Comparison of ENCODE assay signal across 26 mouse cellular contexts in genomic region chr2:124821366-124821765, GRCm38 (mm10).
"Had no signal": no experiment of that assay in that cellular context is flagged by ENCODE, and none has a peak within 500 bp of the region (broad histone marks: within the 10 kb centered on the region; RNA-seq: fewer than 3 reads in every experiment).

No protein-coding gene starts in this region.

- H3K9ac ChIP-seq: heart, embryonic 13.5 days; heart, embryonic 15.5 days; hindbrain, embryonic 13.5 days; hindbrain, embryonic 15.5 days; kidney, embryonic 15.5 days; limb, embryonic 13.5 days; limb, embryonic 15.5 days; liver, embryonic 12.5 days; liver, embryonic 14.5 days had no signal

- H3K36me3 ChIP-seq: heart, embryonic 10.5 days; heart, embryonic 13.5 days; heart, embryonic 15.5 days; hindbrain, embryonic 13.5 days; hindbrain, embryonic 15.5 days; kidney, embryonic 15.5 days; limb, embryonic 13.5 days; limb, embryonic 15.5 days; liver, embryonic 12.5 days had no signal

- ATAC-seq: hindbrain, postnatal 0 days; intestine, embryonic 16.5 days; liver, embryonic 12.5 days had no signal

- DNase-seq: gastrocnemius, postnatal 14 days; gastrocnemius, postnatal 36 days; heart, adult 18-20 months; heart, postnatal 14 days; heart, postnatal 36 days; kidney, adult 11 months; kidney, adult 2 months; kidney, adult 9 months; kidney, postnatal 14 days; kidney, postnatal 36 days; layer of hippocampus, adult 9-11 months; layer of hippocampus, postnatal 36 days had no signal

- H3K4me3 ChIP-seq: heart, embryonic 10.5 days; heart, embryonic 13.5 days; heart, embryonic 15.5 days; hindbrain, embryonic 13.5 days; hindbrain, embryonic 15.5 days; kidney, embryonic 15.5 days; left cerebral cortex, adult 2 months; limb, embryonic 13.5 days; limb, embryonic 15.5 days; liver, embryonic 12.5 days had no signal

- H3K27me3 ChIP-seq: heart, embryonic 13.5 days; heart, embryonic 15.5 days; hindbrain, embryonic 13.5 days; hindbrain, embryonic 15.5 days; kidney, embryonic 15.5 days; limb, embryonic 13.5 days; limb, embryonic 15.5 days; liver, embryonic 12.5 days had no signal

- H3K4me1 ChIP-seq: heart, embryonic 15.5 days; liver, embryonic 12.5 days had no signal

- H3K9me3 ChIP-seq: heart, embryonic 10.5 days; heart, embryonic 13.5 days; heart, embryonic 15.5 days; hindbrain, embryonic 13.5 days; hindbrain, embryonic 15.5 days; kidney, embryonic 15.5 days; limb, embryonic 13.5 days; limb, embryonic 15.5 days; liver, embryonic 12.5 days had no signal

- H3K4me2 ChIP-seq: heart, embryonic 13.5 days; heart, embryonic 15.5 days; hindbrain, embryonic 13.5 days; hindbrain, embryonic 15.5 days; kidney, embryonic 15.5 days; limb, embryonic 13.5 days; limb, embryonic 15.5 days; liver, embryonic 12.5 days had no signal

- H3K27ac ChIP-seq: heart, embryonic 10.5 days; heart, embryonic 13.5 days; heart, embryonic 15.5 days; hindbrain, embryonic 13.5 days; hindbrain, embryonic 15.5 days; hindbrain, postnatal 0 days; kidney, embryonic 15.5 days; kidney, postnatal 0 days; left cerebral cortex, adult 2 months; limb, embryonic 13.5 days; limb, embryonic 15.5 days; liver, embryonic 12.5 days; liver, embryonic 14.5 days had no signal
